Mouse (Mus musculus): Measurements from ENCODE around the gene Atox1. TPM values are rescaled to one million over a fixed set of nuclear protein-coding genes. Genes with fewer than 3 reads are reported as not detected.

Atox1 gene
- total RNA-seq, 2 experiments from 2014 or later: 231 to 325 TPM

DNA sequence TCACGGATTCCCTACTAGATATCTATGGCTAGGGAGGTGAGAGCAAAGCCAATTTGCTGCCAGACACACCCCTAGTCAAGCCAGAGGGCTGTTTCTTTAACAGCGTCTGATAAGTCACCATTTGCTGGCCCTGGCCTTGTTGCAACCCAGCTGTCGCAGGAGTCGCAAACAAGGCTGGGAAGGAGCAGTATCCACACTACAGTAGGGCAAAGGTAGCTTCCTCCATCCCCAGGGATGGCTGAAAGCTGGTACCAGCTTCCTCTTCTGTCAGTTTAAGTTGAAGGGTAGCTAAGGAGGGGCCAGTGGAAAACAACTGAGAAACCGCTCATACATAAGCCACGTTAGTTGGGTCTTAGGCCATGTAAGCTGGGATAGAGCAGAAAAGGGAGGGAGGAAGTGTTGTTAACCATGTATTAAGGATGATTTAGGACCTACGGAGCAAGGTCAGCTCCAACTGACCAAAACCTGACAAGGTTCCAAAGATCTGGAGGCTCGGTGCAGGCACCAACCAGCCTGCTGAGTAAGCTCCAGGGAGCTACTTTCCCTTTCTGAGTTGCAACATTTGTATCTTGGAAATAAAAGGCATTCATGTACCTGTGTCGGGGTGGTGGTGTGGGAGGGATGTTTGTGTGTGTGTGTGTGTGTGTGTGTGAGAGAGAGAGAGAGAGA is 45.9 kb downstream of the Atox1 start:
- DNase-seq (ENCODE audit: low spot score in 2 of 2): peak; percentile 39 to 55

DNA sequence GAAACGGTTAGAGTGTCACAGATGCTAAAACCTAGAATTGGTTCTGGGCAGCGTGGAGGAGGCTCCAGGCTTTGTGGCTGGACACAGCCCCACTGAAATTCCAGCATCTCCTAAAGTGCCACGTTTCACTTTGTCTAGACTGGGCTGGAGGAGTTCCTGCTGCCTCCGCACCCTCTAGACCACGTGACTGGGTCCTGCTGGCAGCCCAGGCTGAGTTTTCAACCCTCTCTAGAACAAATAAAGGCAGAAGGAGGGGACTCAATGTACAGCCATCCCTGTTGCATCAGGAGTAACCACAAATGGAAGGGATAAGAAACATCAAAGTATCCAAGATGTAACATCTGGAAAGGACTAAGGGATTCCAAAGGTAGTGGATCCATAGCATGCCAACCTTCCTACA is 46.7 kb downstream of the Atox1 start:
- DNase-seq (ENCODE audit: low spot score in 2 of 2): peak in 1 of 2 experiments; percentile 34

DNA sequence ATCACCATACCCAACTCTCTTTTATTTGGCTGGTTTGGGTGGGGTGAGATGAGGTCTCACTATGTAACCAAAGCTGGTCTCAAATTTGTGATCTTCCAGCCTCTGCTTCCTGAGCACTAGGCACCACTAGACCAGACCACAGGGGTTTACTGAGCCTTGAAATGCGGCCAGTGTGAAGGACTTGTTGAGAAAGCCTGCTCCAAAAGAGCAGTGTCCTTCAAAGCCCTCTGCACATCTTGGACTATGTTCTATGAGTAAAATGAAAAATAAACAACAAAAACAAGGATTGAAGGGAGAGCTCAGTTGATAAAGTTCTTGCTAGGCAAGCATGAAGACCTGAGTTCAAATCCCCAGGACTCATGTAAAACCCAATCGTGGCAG is 47.6 kb downstream of the Atox1 start:
- no peak for DNase-seq (ENCODE audit: low spot score in 2 of 2)

DNA sequence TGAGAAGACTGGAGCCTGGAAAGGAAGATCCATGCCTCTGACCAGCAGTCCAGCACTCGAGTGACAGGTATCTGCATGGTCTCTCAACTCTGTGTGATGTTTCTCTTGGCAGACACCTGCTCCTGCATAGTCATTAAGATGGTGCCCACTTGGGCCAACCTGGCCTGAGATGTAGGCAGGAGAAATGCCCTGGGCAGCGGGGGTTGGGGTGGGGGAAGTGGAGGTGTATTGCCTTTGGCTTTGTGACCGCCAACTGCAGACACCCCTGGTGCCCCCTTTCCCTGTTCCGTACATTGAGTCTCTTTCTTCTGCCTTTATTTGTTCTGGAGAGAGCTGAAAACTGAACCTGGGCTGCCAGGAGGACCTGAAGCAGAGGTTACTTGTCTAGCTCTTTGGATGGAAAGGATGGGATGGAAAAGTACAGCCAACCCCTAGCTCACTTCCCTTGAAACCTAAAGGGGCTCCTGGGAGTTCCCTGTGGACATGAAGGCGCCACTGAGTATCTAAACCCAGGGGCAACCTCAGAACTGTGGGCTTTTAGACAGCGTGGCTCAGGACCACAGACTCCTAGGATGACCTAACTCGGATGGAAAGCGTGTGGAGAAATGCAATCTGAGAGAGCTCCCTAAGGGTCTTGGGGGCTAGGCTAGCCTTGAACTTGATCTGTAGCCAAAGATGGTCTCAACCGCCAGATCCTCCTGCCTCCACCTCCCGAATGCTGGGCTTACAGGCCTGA is 48.2 kb downstream of the Atox1 start:
- peak in 1 of 2 experiments; percentile 27 for DNase-seq (ENCODE audit: low spot score in 2 of 2)

DNA sequence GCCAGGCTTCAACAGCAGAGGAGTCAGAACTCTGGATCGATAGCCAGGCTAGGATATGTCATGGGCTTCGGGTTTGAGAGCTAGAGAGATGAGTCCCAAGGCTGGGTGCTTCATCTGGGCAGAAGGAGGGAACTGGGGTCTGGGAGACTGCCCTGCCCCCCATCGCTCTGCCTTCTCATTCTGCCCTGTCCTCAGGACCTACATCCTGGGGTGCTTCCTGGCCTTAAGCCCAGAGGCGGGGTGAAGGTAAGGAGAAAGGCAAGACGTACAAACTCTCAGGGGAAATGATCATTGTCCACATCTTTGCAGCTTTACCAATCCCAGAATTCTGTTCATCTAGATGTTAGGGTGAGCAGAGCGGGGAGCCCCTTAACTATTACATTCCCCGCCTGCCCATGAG is 49.0 kb downstream of the Atox1 start:
- DNase-seq (ENCODE audit: low spot score in 2 of 2): peak in 1 of 2 experiments; percentile 36

DNA sequence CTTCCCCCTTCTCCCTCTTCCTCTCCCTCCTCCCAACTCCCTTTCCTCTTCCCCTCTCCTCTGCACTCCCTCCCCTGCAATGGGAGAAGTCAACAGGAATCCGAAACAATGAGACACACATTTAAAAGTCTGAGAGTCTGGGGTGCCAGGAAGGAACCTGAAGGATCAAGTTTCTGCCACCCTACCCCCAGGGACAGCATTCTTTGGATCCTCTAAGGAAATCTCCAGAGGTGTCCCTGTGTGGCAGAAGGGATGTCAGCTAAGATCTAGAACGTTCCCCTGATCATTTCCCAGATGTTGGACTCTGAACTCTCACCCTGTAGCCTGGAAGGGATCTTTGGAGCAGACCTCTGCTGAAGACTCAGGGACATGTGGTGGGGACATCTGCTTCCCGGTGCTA is 50.5 kb downstream of the Atox1 start:
- no peak for DNase-seq (ENCODE audit: low spot score in 2 of 2)

DNA sequence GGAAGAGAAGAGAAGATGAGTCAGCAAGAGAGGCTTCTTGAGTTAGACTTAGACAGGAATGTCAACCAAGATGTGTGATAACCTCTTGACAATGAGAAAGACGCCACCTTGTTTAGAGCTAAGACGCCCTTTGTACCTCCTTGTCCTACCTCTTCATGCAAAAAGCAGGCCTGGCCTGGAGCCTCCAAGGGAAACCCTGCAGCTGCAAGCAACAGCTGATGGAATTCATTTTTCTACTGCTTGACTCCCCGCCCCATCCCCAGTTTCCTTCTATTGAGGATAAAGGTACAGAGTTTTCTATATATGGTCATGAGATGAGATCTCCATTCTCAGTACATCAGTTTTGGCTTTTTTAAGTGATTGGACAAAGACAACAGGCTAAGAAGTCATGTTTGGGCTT is 51.0 kb downstream of the Atox1 start:
- DNase-seq (ENCODE audit: low spot score in 2 of 2): no peak

DNA sequence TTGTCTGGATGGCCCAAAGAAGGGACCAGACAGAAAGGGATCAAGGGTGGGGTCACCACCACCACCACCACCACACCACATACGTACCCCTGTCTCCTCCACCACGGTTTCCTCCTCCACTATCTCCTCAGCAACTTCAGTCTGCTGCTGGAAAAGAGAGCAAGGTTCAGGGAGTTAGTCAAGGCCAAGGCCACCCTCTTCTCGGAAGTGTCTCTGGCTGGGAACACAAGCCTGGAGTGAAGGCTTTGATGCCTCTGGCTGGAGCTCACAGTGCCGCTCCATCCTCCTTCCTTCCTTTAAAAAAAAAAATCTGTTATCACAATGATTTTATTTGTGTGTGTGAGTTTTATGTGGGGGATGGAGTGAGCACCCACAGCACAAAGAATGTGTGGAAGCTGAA is 53.9 kb downstream of the Atox1 start:
- DNase-seq (ENCODE audit: low spot score in 2 of 2): no peak

DNA sequence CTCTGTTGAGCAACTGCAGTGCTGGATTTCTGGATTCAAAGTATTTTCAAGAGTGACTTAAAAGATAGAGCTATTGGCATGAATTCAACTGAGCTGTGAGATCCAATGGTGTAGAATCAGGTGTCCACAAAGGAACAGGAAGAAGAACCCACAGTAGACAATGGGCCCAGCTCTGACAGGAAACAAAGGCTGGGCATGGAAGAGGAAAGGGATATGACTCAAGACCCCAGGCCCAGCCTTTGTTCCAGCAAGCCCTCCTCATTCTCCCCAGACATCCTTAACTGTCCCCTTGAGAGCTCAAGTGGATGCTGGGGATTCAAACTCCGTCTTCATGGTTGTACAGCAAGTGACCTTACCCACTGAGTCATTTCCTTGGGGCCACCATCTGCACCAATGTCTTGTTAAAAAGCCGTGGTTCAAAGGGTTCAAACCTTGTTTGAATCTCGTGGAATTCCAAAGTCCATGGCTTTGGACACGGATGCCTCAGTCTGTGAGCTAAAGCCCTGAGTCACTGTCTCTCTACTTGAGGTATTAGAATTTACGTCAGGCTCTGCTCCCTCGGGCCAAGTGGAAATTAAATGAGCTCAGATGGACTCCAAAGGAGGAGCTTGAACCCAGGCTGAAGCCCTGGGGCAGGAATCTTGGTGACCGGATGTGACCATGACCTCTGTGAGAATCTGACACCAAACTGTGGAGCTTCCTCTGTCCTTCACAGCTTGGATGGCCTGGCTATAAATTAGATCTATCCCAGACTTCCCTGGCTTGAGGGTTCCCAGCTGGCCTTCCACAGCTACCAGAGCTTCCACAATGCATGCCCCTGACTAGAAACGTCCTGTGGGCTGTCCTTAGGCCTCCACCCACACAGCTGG is 55.2 kb downstream of the Atox1 start:
- DNase-seq (ENCODE audit: low spot score in 2 of 2): peak; percentile 45 to 69

DNA sequence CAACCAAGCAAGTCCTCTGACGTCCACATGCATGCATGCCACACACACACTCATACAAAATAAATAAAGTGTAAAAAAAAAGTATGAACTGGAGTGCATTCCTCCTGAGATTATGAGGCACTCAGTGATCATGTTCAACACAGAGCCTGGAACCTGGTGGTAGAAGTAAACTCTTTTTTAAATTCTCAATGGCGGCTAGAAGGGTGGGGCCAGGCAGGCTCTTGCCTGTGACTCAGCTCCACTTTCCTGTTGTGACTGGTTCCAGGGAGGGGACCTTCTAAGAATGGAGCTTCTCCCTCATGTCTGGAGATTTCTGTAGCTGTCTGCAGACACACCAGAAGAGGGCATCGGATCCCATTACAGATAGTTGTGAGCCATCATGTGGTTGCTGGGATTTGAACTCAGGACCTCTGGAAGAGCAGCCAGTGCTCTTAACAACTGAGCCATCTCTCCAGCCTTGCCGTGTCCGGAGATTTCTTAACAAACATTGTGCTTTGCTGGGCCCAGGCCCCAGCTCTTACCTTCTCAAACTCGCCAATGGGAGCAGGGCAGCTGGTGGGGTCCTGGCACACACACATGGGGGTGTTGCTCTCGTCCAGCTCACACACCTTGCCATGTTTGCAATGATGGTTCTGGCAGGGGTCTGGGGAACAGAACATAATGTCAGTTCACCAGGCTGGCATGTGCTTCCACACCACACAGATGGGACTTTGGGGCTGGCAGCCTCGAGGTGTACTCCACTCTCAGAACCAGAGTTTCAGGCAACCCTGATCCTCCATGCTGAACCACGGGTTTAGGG is 56.2 kb downstream of the Atox1 start:
- DNase-seq (ENCODE audit: low spot score in 2 of 2): peak in 1 of 2 experiments; percentile 26

DNA sequence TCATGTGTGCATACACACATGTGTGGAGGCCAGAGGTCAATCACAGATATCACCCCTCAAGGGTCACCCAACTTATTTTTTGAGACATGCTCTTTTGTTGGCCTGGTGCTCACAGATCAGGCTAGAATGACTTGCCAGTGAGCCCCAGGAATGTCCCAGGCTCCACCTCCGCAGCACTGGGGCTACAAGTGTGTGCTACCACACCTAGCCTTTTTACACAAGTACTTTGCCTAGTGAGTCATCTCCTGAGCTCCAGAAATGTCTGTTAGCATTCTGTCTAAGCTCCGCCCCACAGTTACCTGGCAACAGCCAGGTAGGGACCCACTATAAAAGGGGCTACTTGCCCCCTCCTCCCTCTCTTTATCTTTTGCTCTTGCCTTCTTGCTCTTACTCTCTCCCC is 60.2 kb downstream of the Atox1 start:
- DNase-seq (ENCODE audit: low spot score in 2 of 2): no peak

DNA sequence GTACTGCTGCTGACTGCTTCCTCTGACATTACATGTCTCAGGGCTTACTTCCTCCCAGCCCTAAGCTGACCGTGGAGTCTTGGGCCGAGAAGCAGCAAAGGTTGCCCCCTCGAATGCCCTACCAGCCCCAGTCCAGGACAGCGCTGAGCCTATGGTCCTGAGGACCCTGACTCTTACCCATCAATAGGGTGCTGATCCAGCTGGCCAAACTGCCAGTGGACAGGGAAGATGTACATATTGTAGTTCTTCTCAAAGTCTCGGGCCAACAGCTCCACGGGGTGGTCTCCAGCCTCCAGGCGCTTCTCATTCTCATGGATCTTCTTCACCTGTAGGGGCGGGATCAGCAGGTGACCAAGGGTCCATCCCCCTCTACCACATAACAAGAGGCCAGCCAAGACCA is 62.7 kb downstream of the Atox1 start:
- no peak for DNase-seq (ENCODE audit: low spot score in 2 of 2)

DNA sequence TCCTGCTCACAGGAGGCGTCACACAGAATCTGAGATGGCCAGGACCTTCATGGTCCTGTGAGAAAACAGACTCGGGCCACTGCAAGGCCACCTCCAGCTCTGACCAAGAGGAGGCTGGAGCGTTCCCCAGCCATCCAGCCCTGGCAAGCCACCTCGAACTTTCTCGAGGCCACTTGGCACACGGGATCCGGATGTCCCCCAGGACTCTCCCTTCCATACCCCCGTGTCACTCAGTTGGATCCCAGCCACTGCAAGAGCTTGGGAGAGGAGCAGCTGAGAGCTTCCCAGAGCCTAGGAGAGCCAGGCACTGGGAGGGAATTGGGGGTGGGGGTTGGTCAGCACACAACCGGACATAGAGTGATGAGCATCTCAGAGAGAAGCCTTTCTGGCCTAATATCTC is 63.6 kb downstream of the Atox1 start:
- peak in 1 of 2 experiments; percentile 36 for DNase-seq (ENCODE audit: low spot score in 2 of 2)

DNA sequence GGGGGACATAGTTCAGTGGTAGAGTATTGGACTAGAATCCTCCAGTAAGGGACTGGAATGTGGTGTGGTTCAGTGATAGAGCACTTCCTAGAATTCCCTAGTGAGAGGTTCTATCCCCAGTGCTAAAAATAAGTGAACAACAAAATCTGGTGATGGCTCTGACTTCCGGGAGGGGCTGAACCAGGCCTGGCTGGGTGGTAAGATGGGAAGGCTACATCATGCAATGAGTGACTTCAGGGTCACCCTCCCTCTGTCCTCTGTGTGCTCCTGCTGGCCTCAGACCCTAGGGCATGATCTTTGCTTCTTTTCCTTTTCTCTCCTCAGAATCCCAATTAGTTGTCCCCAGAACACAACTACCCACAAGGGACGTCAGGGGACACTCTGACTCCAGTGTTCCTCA is 64.0 kb downstream of the Atox1 start:
- no peak for DNase-seq (ENCODE audit: low spot score in 2 of 2)

Small RNA genes lying within 50 kb of the gene (microRNA-seq; reads per million reads assigned to microRNA genes)
- gene Mir7652 (ENCODE audit: borderline number of aligned reads in 2 of 2): 0 reads per million in 2 experiments

Other genes with a start within 250 kb of the Atox1 start
- gene Fat2, start 124.7 kb downstream of the Atox1 start, total RNA-seq (2021): under 1 TPM; 0.06 to 0.13 TPM
- gene Sparc, start 38.1 kb downstream of the Atox1 start, total RNA-seq (2021): 1,000 to 10,000 TPM; 1,159 to 2,168 TPM
- 10 to 100 TPM; 49.7 to 56.3 TPM for gene G3bp1, start 8.4 kb upstream of the Atox1 start, total RNA-seq (2021)
- gene Glra1, start 147.0 kb upstream of the Atox1 start, total RNA-seq (2021): not detected